Mouse (Mus musculus) heart, postnatal 0 days (tissue): ENCODE measurements at regions not wholly inside any gene's neighbourhood (a gene's known extent, or its start where the extent isn't known, plus 50 kb on each side); places are given as distances from the start of the nearest gene placed in this dataset.

Experiments
- ATAC-seq: fragments of 200-750 bp; cut with Nextera tagmentation; 2 replicates; pipeline ENCODE4 v1.8.0; 2017; ENCODE audit warnings: low read depth, moderate number of reproducible peaks, moderate library complexity; ENCODE audit not compliant: insufficient read depth
- DNase-seq: peaks from one replicate; pipeline ENCODE4 v3.0.0-alpha.2; 2016; ENCODE audit warnings: low spot score
- H3K27ac ChIP-seq: fragments of 300-500 bp; sonication (generic); 2 replicates; pipeline ENCODE4 v1.5.1; 2014; ENCODE audit warnings: low read depth, mild to moderate bottlenecking
- H3K27me3 ChIP-seq: fragments of 300-500 bp; sonication (generic); 2 replicates; pipeline ENCODE4 v1.6.1; 2014; ENCODE audit warnings: low read length, mixed read lengths; ENCODE audit not compliant: control insufficient read depth, insufficient read depth
- H3K36me3 ChIP-seq: fragments of 300-500 bp; sonication (generic); replicated peaks from 2 replicates; pipeline ENCODE4 v1.6.1; 2014; ENCODE audit warnings: low read length, mixed read lengths; ENCODE audit not compliant: control insufficient read depth, insufficient read depth
- H3K4me1 ChIP-seq: fragments of 300-500 bp; sonication (generic); 2 replicates; pipeline ENCODE4 v1.6.1; 2014; ENCODE audit warnings: antibody characterized with exemption; ENCODE audit not compliant: control insufficient read depth, insufficient read depth
- H3K4me2 ChIP-seq: fragments of 300-500 bp; sonication (generic); 2 replicates; pipeline ENCODE4 v1.6.1; 2014; ENCODE audit warnings: low read depth, mild to moderate bottlenecking, low read length, moderate library complexity
- H3K4me3 ChIP-seq: fragments of 300-500 bp; sonication (generic); 2 replicates; pipeline ENCODE4 v1.5.1; 2014; ENCODE audit warnings: low read depth, low read length
- H3K9ac ChIP-seq: fragments of 300-500 bp; sonication (generic); replicated peaks from 2 replicates; pipeline ENCODE4 v1.6.1; 2014; ENCODE audit warnings: low read depth, low read length, mixed read lengths
- H3K9me3 ChIP-seq: fragments of 300-500 bp; sonication (generic); replicated peaks from 2 replicates; pipeline ENCODE4 v1.6.1; 2016; ENCODE audit warnings: low read length; ENCODE audit not compliant: control insufficient read depth
- CTCF ChIP-seq: IDR thresholded peaks from 2 replicates; pipeline ENCODE4 v1.5.1; 2016; ENCODE audit warnings: antibody characterized with exemption, control low read depth, low read depth
- EP300 ChIP-seq: IDR thresholded peaks from 2 replicates; pipeline ENCODE4 v1.6.1; 2016; ENCODE audit warnings: antibody characterized with exemption, low read depth
- WGBS: fragments of 180-500 bp; shearing (Covaris S2); extraction: QIAGEN DNeasy Blood & Tissue Kit; methylation state at CpG from one replicate; pipeline ENCODE4 v1.1.7; 2014; 5-methylcytosine and 5-hydroxymethylcytosine counted together

DNA sequence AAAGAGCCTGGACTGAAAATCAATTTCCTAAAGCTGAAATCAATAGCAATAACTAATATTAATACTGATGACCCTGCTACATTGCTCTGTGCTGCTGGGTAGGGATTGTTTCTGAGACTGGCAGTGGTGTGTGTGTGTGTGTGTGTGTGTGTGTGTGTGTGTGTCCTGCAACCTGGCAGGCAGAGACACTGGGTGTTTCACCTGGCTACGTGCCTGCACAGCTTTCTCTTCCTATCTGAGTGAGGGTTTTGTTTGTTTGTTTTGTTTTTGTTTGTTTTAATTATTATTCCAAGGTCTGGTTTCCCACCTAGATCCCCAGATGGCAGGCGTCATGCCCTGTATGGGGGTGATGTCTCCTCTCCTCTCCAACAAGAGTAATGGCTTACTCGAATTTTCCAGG lies 54.5 kb upstream of the Rxra start:
- 79% methylated on average over 3 of the region's 3 CpGs for WGBS
- no peak overlapping the region for H3K9ac ChIP-seq
- no peaks in the 10 kb centered on the region for H3K4me1 ChIP-seq
- H3K36me3 ChIP-seq, result no peaks in the 10 kb centered on the region
- no peaks in the 10 kb centered on the region for H3K27me3 ChIP-seq
- ATAC-seq, result no peak
- H3K4me3 ChIP-seq, result no peak overlapping the region
- TF ChIP-seq CTCF (no peak), EP300 (no peak)
- H3K4me2 ChIP-seq, result no peak overlapping the region
- H3K27ac ChIP-seq, result no peak overlapping the region
- DNase-seq, result no peak
- H3K9me3 ChIP-seq, result no peaks in the 10 kb centered on the region

DNA sequence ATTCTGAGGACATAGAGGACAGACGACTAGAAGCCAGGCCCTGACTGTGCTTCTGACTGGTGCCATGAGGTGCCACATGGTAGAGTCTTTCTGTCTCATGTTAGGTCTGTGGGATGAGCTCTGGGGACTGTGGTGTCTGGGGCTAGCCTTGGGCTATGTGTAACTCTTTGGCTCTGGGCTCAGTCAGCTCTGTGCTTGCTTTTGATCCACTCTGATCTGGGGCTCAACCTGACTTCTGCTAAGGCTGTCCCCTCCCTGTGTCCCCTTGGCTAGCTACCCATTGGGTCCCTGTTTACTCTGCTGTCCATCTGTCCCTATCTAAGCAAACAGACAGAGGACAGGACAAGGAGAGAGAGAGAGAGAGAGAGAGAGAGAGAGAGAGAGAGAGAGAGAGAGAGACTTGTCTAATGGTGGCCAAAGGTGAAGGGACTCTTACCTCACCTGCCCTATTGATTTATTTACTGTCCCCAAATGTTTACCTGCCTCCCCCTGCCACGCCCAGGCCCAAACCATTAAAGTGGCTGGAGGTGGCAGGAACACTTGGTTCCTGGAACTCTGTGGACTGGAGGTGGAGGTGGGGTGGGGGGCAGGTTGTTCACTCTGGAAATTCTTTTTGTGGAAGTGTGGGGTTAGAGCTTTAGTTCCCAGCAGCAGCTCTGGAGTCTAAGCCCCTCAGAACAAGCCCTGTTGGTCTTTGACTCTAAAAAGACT lies 51.4 kb upstream of the Rxra start:
- Histone ChIP-seq H3K9me3 (no peaks in the 10 kb centered on the region), H3K27me3 (no peaks in the 10 kb centered on the region), H3K4me3 (no peak overlapping the region), H3K9ac (no peak overlapping the region), H3K4me2 (no peak overlapping the region), H3K4me1 (no peaks in the 10 kb centered on the region), H3K36me3 (no peaks in the 10 kb centered on the region), H3K27ac (no peak overlapping the region)
- no peak for DNase-seq
- no peak for TF ChIP-seq EP300
- TF ChIP-seq CTCF, result no peak
- 81% methylated on average over 2 of the region's 2 CpGs for WGBS
- ATAC-seq, result no peak
